Comparison of ENCODE assay signal across 17 mouse cellular contexts in genomic region chr8:95424682-95425081, GRCm38 (mm10). TPM values are rescaled to one million over a fixed set of nuclear protein-coding genes. Genes with fewer than 3 reads are reported as not detected.
A peak's percentile ranks its signal among the peaks of the same experiment; 100 is the strongest.
DNase-seq lines count a peak whose midpoint lies in the region; ATAC-seq and TF ChIP-seq lines count a peak whose summit lies in the region.
"Had no signal": no experiment of that assay in that cellular context is flagged by ENCODE, and none has a peak within 500 bp of the region (broad histone marks: within the 10 kb centered on the region; RNA-seq: fewer than 3 reads in every experiment).

No protein-coding gene starts in this region.

- no peak for ATAC-seq in heart, postnatal 0 days (ENCODE audit: insufficient read depth, low read depth)
- ATAC-seq in intestine, postnatal 0 days, result 0 out of 2 replicates have a peak, but pooled peaks have one; percentile 34
- ATAC-seq in liver, embryonic 11.5 days (replicated peaks; ENCODE audit: low FRiP score), result 0 out of 2 replicates have a peak, but pooled peaks have one; percentile 34
- no peak for ATAC-seq in monocyte, adult 5-6 weeks (replicated peaks; ENCODE audit: insufficient number of reproducible peaks, low FRiP score, low TSS enrichment, poor library complexity, severe bottlenecking)

- TF ChIP-seq EP300 in heart, postnatal 0 days (IDR thresholded peaks at IDR 0.05; ENCODE audit: low read depth), result no peak

- H3K27me3 ChIP-seq in heart, postnatal 0 days (ENCODE audit: control insufficient read depth, insufficient read depth, low read length), result no peaks in the 10 kb centered on the region
- H3K27me3 ChIP-seq in intestine, postnatal 0 days (replicated peaks; ENCODE audit: control insufficient read depth, insufficient read depth, low read length), result no peaks in the 10 kb centered on the region
- no peaks in the 10 kb centered on the region for H3K27me3 ChIP-seq in liver, embryonic 11.5 days (replicated peaks; ENCODE audit: control insufficient read depth, insufficient read depth, low read length)
- H3K27me3 ChIP-seq: forebrain, embryonic 12.5 days; hindbrain, embryonic 12.5 days; lung, embryonic 15.5 days had no signal

- no peak overlapping the region for H3K4me2 ChIP-seq in heart, postnatal 0 days (ENCODE audit: low read depth, low read length)
- H3K4me2 ChIP-seq in intestine, postnatal 0 days (replicated peaks; ENCODE audit: low read depth), result no peak overlapping the region
- no peak overlapping the region for H3K4me2 ChIP-seq in liver, embryonic 11.5 days
- H3K4me2 ChIP-seq: forebrain, embryonic 12.5 days; hindbrain, embryonic 12.5 days; lung, embryonic 15.5 days had no signal

- H3K4me1 ChIP-seq in heart, postnatal 0 days (ENCODE audit: control insufficient read depth, insufficient read depth), result peaks cover 49% of the 10 kb centered on the region
- H3K4me1 ChIP-seq in intestine, postnatal 0 days (replicated peaks; ENCODE audit: control insufficient read depth, insufficient read depth, low read length), result peaks cover 19% of the 10 kb centered on the region
- H3K4me1 ChIP-seq in liver, embryonic 11.5 days (replicated peaks; ENCODE audit: control insufficient read depth, insufficient read depth, low read length), result peaks cover 15% of the 10 kb centered on the region

- H3K9me3 ChIP-seq in heart, postnatal 0 days (replicated peaks; ENCODE audit: control insufficient read depth, low read length), result no peaks in the 10 kb centered on the region
- H3K9me3 ChIP-seq in intestine, postnatal 0 days (ENCODE audit: control insufficient read depth), result no peaks in the 10 kb centered on the region
- H3K9me3 ChIP-seq in liver, embryonic 11.5 days (ENCODE audit: control insufficient read depth, low read length), result no peaks in the 10 kb centered on the region
- H3K9me3 ChIP-seq: forebrain, embryonic 12.5 days; hindbrain, embryonic 12.5 days; lung, embryonic 15.5 days had no signal

- TF ChIP-seq CTCF in heart, postnatal 0 days (IDR thresholded peaks at IDR 0.05; ENCODE audit: low read depth), result no peak
- no peak for TF ChIP-seq CTCF in intestine, postnatal 0 days (IDR thresholded peaks at IDR 0.05; ENCODE audit: low read depth)

- WGBS in heart, postnatal 0 days, result 70% methylated on average over 7 of the region's 7 CpGs
- 54% methylated on average over 7 of the region's 7 CpGs for WGBS in intestine, postnatal 0 days
- 82% methylated on average over 7 of the region's 7 CpGs for WGBS in liver, embryonic 11.5 days

- no peak overlapping the region for H3K9ac ChIP-seq in heart, postnatal 0 days (replicated peaks; ENCODE audit: low read depth, low read length)
- no peak overlapping the region for H3K9ac ChIP-seq in intestine, postnatal 0 days (ENCODE audit: low read depth, low read length)
- H3K9ac ChIP-seq in liver, embryonic 11.5 days (ENCODE audit: low read depth, low read length), result no peak overlapping the region
- H3K9ac ChIP-seq: forebrain, embryonic 12.5 days; hindbrain, embryonic 12.5 days; lung, embryonic 15.5 days had no signal

- peak overlapping the region; percentile 68 for H3K27ac ChIP-seq in heart, postnatal 0 days (ENCODE audit: low read depth)
- no peak overlapping the region for H3K27ac ChIP-seq in intestine, postnatal 0 days (ENCODE audit: low read depth, low read length)
- no peak overlapping the region for H3K27ac ChIP-seq in liver, embryonic 11.5 days (ENCODE audit: low read depth, low read length)
- H3K27ac ChIP-seq: forebrain, embryonic 12.5 days; gastrocnemius, adult 2 months; hindbrain, embryonic 12.5 days; lung, embryonic 15.5 days had no signal

- intact Hi-C loops in heart, postnatal 14 days (cut with DNase I), result loop anchor here (5.0 kb wide), 1 partner anchor 32 kb away; no protein-coding TSS in a partner anchor

- peaks cover 38% of the 10 kb centered on the region for H3K36me3 ChIP-seq in heart, postnatal 0 days (replicated peaks; ENCODE audit: control insufficient read depth, insufficient read depth, low read length)
- H3K36me3 ChIP-seq in intestine, postnatal 0 days (ENCODE audit: control insufficient read depth, insufficient read depth), result peaks cover 33% of the 10 kb centered on the region
- peaks cover 16% of the 10 kb centered on the region; the same call in 1 of the 2 replicates for H3K36me3 ChIP-seq in liver, embryonic 11.5 days (ENCODE audit: control insufficient read depth, insufficient read depth, low read length)

- no peak overlapping the region for H3K4me3 ChIP-seq in heart, postnatal 0 days (ENCODE audit: low read depth, low read length)
- H3K4me3 ChIP-seq in intestine, postnatal 0 days (ENCODE audit: low read depth, low read length), result no peak overlapping the region
- no peak overlapping the region for H3K4me3 ChIP-seq in liver, embryonic 11.5 days (ENCODE audit: low read depth, low read length)
- H3K4me3 ChIP-seq: forebrain, embryonic 12.5 days; gastrocnemius, adult 2 months; hindbrain, embryonic 12.5 days; lung, embryonic 15.5 days had no signal

- DNase-seq in heart, postnatal 0 days (ENCODE audit: low spot score), result no peak
- DNase-seq in heart, postnatal 14 days, result no peak
- DNase-seq in liver, embryonic 11.5 days (ENCODE audit: low spot score), result no peak
- DNase-seq in lung, postnatal 36 days, result peak; percentile 61
- no peak for DNase-seq in cerebellum, postnatal 10 days
- DNase-seq: adrenal gland, adult 2 months; cerebellum, adult 2 months; gastrocnemius, adult 2 months; kidney, adult 9 months; kidney, postnatal 25 days; right cerebral cortex, postnatal 4 days; thymus, postnatal 36 days had no signal

RNA-seq across cellular contexts. Expression of gene Cfap20, which starts 10.0 kb away (rescaled TPM):
- total RNA-seq in heart, postnatal 0 days (2014; rRNA removed; ENCODE audit: low replicate concordance), result 93.8 and 97.2 TPM in 2 replicates
- 112 and 115 TPM in 2 replicates for polyA plus RNA-seq in heart, postnatal 0 days (2015; fragmentation: Nextera tagmentation; extraction: Ambion mirVana)
- total RNA-seq in heart, postnatal 14 days (2021), result 10 to 100 TPM; 32.9 to 38.7 TPM
- polyA plus RNA-seq in intestine, postnatal 0 days (2015; fragmentation: Nextera tagmentation; extraction: Ambion mirVana), result 61.5 and 62.2 TPM in 2 replicates
- 78.7 and 82.2 TPM in 2 replicates for polyA plus RNA-seq in liver, embryonic 11.5 days (2014; fragmentation: Nextera tagmentation; extraction: Ambion mirVana)
- total RNA-seq in monocyte, adult 5-6 weeks (2017), result 27.0 to 52.7 TPM (median 36.3 TPM) in 3 replicates

Comparison
In these comparisons a context has a peak if more than half of its experiments do, and no peak if none do; other contexts are left out.
1. ATAC-seq: peak in intestine, postnatal 0 days (single experiment) and liver, embryonic 11.5 days (single experiment); none in heart, postnatal 0 days (single experiment) and monocyte, adult 5-6 weeks (single experiment).